Comparison of ENCODE assay signal across 7 mouse cellular contexts in genomic region chr1:171504586-171504985, GRCm38 (mm10). TPM values are rescaled to one million over a fixed set of nuclear protein-coding genes. Genes with fewer than 3 reads are reported as not detected.
A peak's percentile ranks its signal among the peaks of the same experiment; 100 is the strongest.
DNase-seq lines count a peak whose midpoint lies in the region; ATAC-seq and TF ChIP-seq lines count a peak whose summit lies in the region.

No protein-coding gene starts in this region.

- H3K4me2 ChIP-seq in neural tube, embryonic 11.5 days (ENCODE audit: low read depth) = peak overlapping the region; percentile 59
- H3K4me2 ChIP-seq in limb, embryonic 14.5 days (replicated peaks; ENCODE audit: low read depth, low read length, severe bottlenecking) = peak overlapping the region; percentile 56
- peak overlapping the region; percentile 44 for H3K4me2 ChIP-seq in stomach, embryonic 16.5 days (ENCODE audit: low read depth, low read length)

- H3K27me3 ChIP-seq in neural tube, embryonic 11.5 days (ENCODE audit: control insufficient read depth, insufficient read depth, low read length) = no peaks in the 10 kb centered on the region
- H3K27me3 ChIP-seq in limb, embryonic 14.5 days (ENCODE audit: control insufficient read depth, insufficient read depth, low read length) = no peaks in the 10 kb centered on the region
- no peaks in the 10 kb centered on the region for H3K27me3 ChIP-seq in stomach, embryonic 16.5 days (ENCODE audit: control insufficient read depth, insufficient read depth, low read length)

- H3K4me1 ChIP-seq in neural tube, embryonic 11.5 days (ENCODE audit: control insufficient read depth, insufficient read depth, low read length) = no peaks in the 10 kb centered on the region; the same call in 1 of the 2 replicates
- H3K4me1 ChIP-seq in embryonic fibroblast, embryonic 13.5 days (ENCODE audit: control insufficient read depth, insufficient read depth, low read length) = no peaks in the 10 kb centered on the region
- H3K4me1 ChIP-seq in limb, embryonic 14.5 days (ENCODE audit: control insufficient read depth, insufficient read depth, low read length) = peaks cover 4% of the 10 kb centered on the region; the same call in 1 of the 2 replicates
- peaks cover 4% of the 10 kb centered on the region for H3K4me1 ChIP-seq in stomach, embryonic 16.5 days (ENCODE audit: control insufficient read depth, insufficient read depth, low read length)

- WGBS in neural tube, embryonic 11.5 days = 80% methylated on average over 4 of the region's 4 CpGs
- 69% methylated on average over 4 of the region's 4 CpGs for WGBS in limb, embryonic 14.5 days
- 64% methylated on average over 4 of the region's 4 CpGs for WGBS in stomach, embryonic 16.5 days

- no peaks in the 10 kb centered on the region for H3K36me3 ChIP-seq in neural tube, embryonic 11.5 days (ENCODE audit: control insufficient read depth, insufficient read depth, low read length)
- no peaks in the 10 kb centered on the region for H3K36me3 ChIP-seq in limb, embryonic 14.5 days (ENCODE audit: control insufficient read depth, insufficient read depth, low read length)
- no peaks in the 10 kb centered on the region for H3K36me3 ChIP-seq in stomach, embryonic 16.5 days (ENCODE audit: control insufficient read depth, insufficient read depth, low read length)

- no peak for TF ChIP-seq POLR2A in embryonic fibroblast, embryonic 13.5 days (IDR thresholded peaks at IDR 0.05; ENCODE audit: low read depth, low read length)
- TF ChIP-seq POLR2A in limb, embryonic 14.5 days (IDR thresholded peaks at IDR 0.05; ENCODE audit: borderline replicate concordance, extremely low read depth, insufficient read depth, insufficient read length) = no peak

- no peak for TF ChIP-seq CTCF in embryonic fibroblast, embryonic 13.5 days (IDR thresholded peaks at IDR 0.05; ENCODE audit: borderline replicate concordance, insufficient read depth, low read length)

- H3K9me3 ChIP-seq in neural tube, embryonic 11.5 days (ENCODE audit: control insufficient read depth, low read length) = no peaks in the 10 kb centered on the region
- H3K9me3 ChIP-seq in limb, embryonic 14.5 days (ENCODE audit: control insufficient read depth, low read length) = no peaks in the 10 kb centered on the region
- H3K9me3 ChIP-seq in stomach, embryonic 16.5 days (replicated peaks; ENCODE audit: control insufficient read depth, low read length) = no peaks in the 10 kb centered on the region

- H3K27ac ChIP-seq in neural tube, embryonic 11.5 days (ENCODE audit: low read depth, low read length) = no peak overlapping the region
- no peak overlapping the region for H3K27ac ChIP-seq in embryonic fibroblast, embryonic 13.5 days (ENCODE audit: insufficient read depth, low read length)
- H3K27ac ChIP-seq in limb, embryonic 14.5 days (replicated peaks; ENCODE audit: low read depth, low read length) = no peak overlapping the region
- H3K27ac ChIP-seq in stomach, embryonic 16.5 days (ENCODE audit: low read length) = no peak overlapping the region

- H3K9ac ChIP-seq in neural tube, embryonic 11.5 days (ENCODE audit: low read length) = no peak overlapping the region
- no peak overlapping the region for H3K9ac ChIP-seq in limb, embryonic 14.5 days (ENCODE audit: low read depth, low read length, severe bottlenecking)
- no peak overlapping the region for H3K9ac ChIP-seq in stomach, embryonic 16.5 days (ENCODE audit: low read length)

- ATAC-seq in neural tube, embryonic 11.5 days (ENCODE audit: insufficient read depth, low FRiP score, low TSS enrichment) = no peak
- no peak for ATAC-seq in limb, embryonic 14.5 days (ENCODE audit: low FRiP score, low read depth)
- ATAC-seq in stomach, embryonic 16.5 days (ENCODE audit: insufficient read depth, low FRiP score) = no peak

- peak overlapping the region; percentile 54 for H3K4me3 ChIP-seq in neural tube, embryonic 11.5 days (ENCODE audit: low read depth, low read length)
- H3K4me3 ChIP-seq in embryonic fibroblast, embryonic 13.5 days (ENCODE audit: insufficient read depth, low read length) = peak overlapping the region; percentile 31
- H3K4me3 ChIP-seq in limb, embryonic 14.5 days (replicated peaks; ENCODE audit: low read length) = peak overlapping the region; percentile 66
- H3K4me3 ChIP-seq in stomach, embryonic 16.5 days (replicated peaks; ENCODE audit: low read length) = peak overlapping the region; percentile 22

- no peak for DNase-seq in neural tube, embryonic 11.5 days (ENCODE audit: low spot score)
- DNase-seq in neural tube, embryonic 10.5 days (ENCODE audit: extremely low spot score, low spot score) = no peak
- DNase-seq in limb, embryonic 14.5 days (ENCODE audit: low spot score) = no peak
- no peak for DNase-seq in cerebellum, postnatal 14 days
- no peak for DNase-seq in cerebellum, adult 18-20 months

RNA-seq across cellular contexts. Expression of gene Alyref2, which starts 1.3 kb away (rescaled TPM):
- polyA plus RNA-seq in neural tube, embryonic 11.5 days (2014; fragmentation: Nextera tagmentation; extraction: Ambion mirVana) = 13.2 and 15.7 TPM in 2 replicates
- 4.0 and 6.1 TPM in 2 replicates for polyA plus RNA-seq in embryonic fibroblast, embryonic 13.5 days (2011; ENCODE audit: insufficient read length, low read depth, missing spikeins)
- polyA plus RNA-seq in limb, embryonic 14.5 days (2012; rRNA removed) = 8.5 and 10.8 TPM in 2 replicates
- 14.5 and 16.8 TPM in 2 replicates for polyA plus RNA-seq in limb, embryonic 14.5 days (2014; fragmentation: Nextera tagmentation; extraction: Ambion mirVana)
- polyA plus RNA-seq in stomach, embryonic 16.5 days (2015; fragmentation: Nextera tagmentation; extraction: Ambion mirVana) = 15.7 and 16.3 TPM in 2 replicates

RNA-seq across cellular contexts. Expression of gene Itln1, which starts 30.5 kb away (rescaled TPM):
- polyA plus RNA-seq in neural tube, embryonic 11.5 days (2014; fragmentation: Nextera tagmentation; extraction: Ambion mirVana) = not detected in 2 replicates
- not detected in 2 replicates for polyA plus RNA-seq in embryonic fibroblast, embryonic 13.5 days (2011; ENCODE audit: insufficient read length, low read depth, missing spikeins)
- 0.05 TPM in 1 of 2 replicates, not detected in the other for polyA plus RNA-seq in limb, embryonic 14.5 days (2012; rRNA removed)
- polyA plus RNA-seq in limb, embryonic 14.5 days (2014; fragmentation: Nextera tagmentation; extraction: Ambion mirVana) = not detected in 2 replicates
- polyA plus RNA-seq in stomach, embryonic 16.5 days (2015; fragmentation: Nextera tagmentation; extraction: Ambion mirVana) = not detected in 2 replicates

RNA-seq across cellular contexts. Expression of gene Cd244a, which starts 54.4 kb away (rescaled TPM):
- 0.12 TPM in 1 of 2 replicates, not detected in the other for polyA plus RNA-seq in neural tube, embryonic 11.5 days (2014; fragmentation: Nextera tagmentation; extraction: Ambion mirVana)
- polyA plus RNA-seq in embryonic fibroblast, embryonic 13.5 days (2011; ENCODE audit: insufficient read length, low read depth, missing spikeins) = 0.40 TPM in 1 of 2 replicates, not detected in the other
- 0.03 and 0.06 TPM in 2 replicates for polyA plus RNA-seq in limb, embryonic 14.5 days (2012; rRNA removed)
- 0.39 TPM in 1 of 2 replicates, not detected in the other for polyA plus RNA-seq in limb, embryonic 14.5 days (2014; fragmentation: Nextera tagmentation; extraction: Ambion mirVana)
- polyA plus RNA-seq in stomach, embryonic 16.5 days (2015; fragmentation: Nextera tagmentation; extraction: Ambion mirVana) = 0.81 and 1.4 TPM in 2 replicates
